Mouse (Mus musculus): ENCODE results near the gene Bcl11a.

The Bcl11a gene

GRCm38 (mm10) chr11:24159656-24160055 is 81.8 kb downstream of the Bcl11a start:
- no peak for DNase-seq (ENCODE audit: low spot score)

- DNase-seq (ENCODE audit: low spot score), result no peak
Measured at GRCm38 (mm10) chr11:24161458-24161857, 83.6 kb downstream of the Bcl11a start.

- no peak for DNase-seq (ENCODE audit: low spot score)
Measured at GRCm38 (mm10) chr11:24162056-24162455, 84.2 kb downstream of the Bcl11a start.

- no peak for DNase-seq (ENCODE audit: low spot score)
Measured at GRCm38 (mm10) chr11:24163072-24163471, 85.2 kb downstream of the Bcl11a start.

GRCm38 (mm10) chr11:24164065-24164464 is 86.2 kb downstream of the Bcl11a start:
- no peak for DNase-seq (ENCODE audit: low spot score)

GRCm38 (mm10) chr11:24171675-24172285 is 93.9 kb downstream of the Bcl11a start:
- DNase-seq (ENCODE audit: low spot score), result no peak

- no peak for DNase-seq (ENCODE audit: low spot score)
Measured at GRCm38 (mm10) chr11:24172585-24172984, 94.7 kb downstream of the Bcl11a start.

GRCm38 (mm10) chr11:24174161-24174792 is 96.4 kb downstream of the Bcl11a start:
- DNase-seq (ENCODE audit: low spot score), result no peak

- DNase-seq (ENCODE audit: low spot score), result no peak
Measured at GRCm38 (mm10) chr11:24177458-24177857, 99.6 kb downstream of the Bcl11a start.

GRCm38 (mm10) chr11:24178823-24179476 is 101.1 kb downstream of the Bcl11a start:
- DNase-seq (ENCODE audit: low spot score), result no peak

- DNase-seq (ENCODE audit: low spot score), result no peak
Measured at GRCm38 (mm10) chr11:24180040-24180439, 102.2 kb downstream of the Bcl11a start.

GRCm38 (mm10) chr11:24183501-24183900 is 105.6 kb downstream of the Bcl11a start:
- no peak for DNase-seq (ENCODE audit: low spot score)

- no peak for DNase-seq (ENCODE audit: low spot score)
Measured at GRCm38 (mm10) chr11:24184932-24185331, 107.1 kb downstream of the Bcl11a start.

GRCm38 (mm10) chr11:24190411-24190810 is 112.6 kb downstream of the Bcl11a start:
- DNase-seq (ENCODE audit: low spot score), result no peak

- no peak for DNase-seq (ENCODE audit: low spot score)
Measured at GRCm38 (mm10) chr11:24196460-24197190, 118.8 kb downstream of the Bcl11a start.

- DNase-seq (ENCODE audit: low spot score), result no peak
Measured at GRCm38 (mm10) chr11:24197424-24197823, 119.6 kb downstream of the Bcl11a start.

GRCm38 (mm10) chr11:24199560-24199959 is 121.7 kb downstream of the Bcl11a start:
- DNase-seq (ENCODE audit: low spot score), result no peak

- no peak for DNase-seq (ENCODE audit: low spot score)
Measured at GRCm38 (mm10) chr11:24200310-24200709, 122.5 kb downstream of the Bcl11a start.

GRCm38 (mm10) chr11:24201223-24201622 is 123.4 kb downstream of the Bcl11a start:
- DNase-seq (ENCODE audit: low spot score), result no peak

GRCm38 (mm10) chr11:24202641-24203361 is 124.9 kb downstream of the Bcl11a start:
- no peak for DNase-seq (ENCODE audit: low spot score)

- DNase-seq (ENCODE audit: low spot score), result no peak
Measured at GRCm38 (mm10) chr11:24203489-24203888, 125.6 kb downstream of the Bcl11a start.

GRCm38 (mm10) chr11:24208951-24209351 is 131.1 kb downstream of the Bcl11a start:
- DNase-seq (ENCODE audit: low spot score), result no peak
